Mouse (Mus musculus) forebrain, embryonic 16.5 days (tissue): Measurements from ENCODE around the gene Gart. TPM values are rescaled to one million over a fixed set of nuclear protein-coding genes. Genes with fewer than 3 reads are reported as not detected.
A peak's percentile ranks its signal among the peaks of the same experiment; 100 is the strongest.

Experiments used
- ATAC-seq: fragments of 200-750 bp; cut with Nextera tagmentation; 2 replicates; pipeline ENCODE4 v1.8.0; 2017; ENCODE audit warnings: mild to moderate bottlenecking, moderate library complexity
- H3K27ac ChIP-seq: fragments of 300-500 bp; sonication (generic); 2 replicates; pipeline ENCODE4 v1.5.1; 2014; ENCODE audit warnings: low read length, control low read depth
- H3K27me3 ChIP-seq: fragments of 300-500 bp; sonication (generic); replicated peaks from 2 replicates; pipeline ENCODE4 v1.6.1; 2014; ENCODE audit warnings: low read length; ENCODE audit not compliant: control insufficient read depth, insufficient read depth
- H3K36me3 ChIP-seq: fragments of 300-500 bp; sonication (generic); 2 replicates; pipeline ENCODE4 v1.6.1; 2014; ENCODE audit not compliant: control insufficient read depth, insufficient read depth
- H3K4me1 ChIP-seq: fragments of 300-500 bp; sonication (generic); replicated peaks from 2 replicates; pipeline ENCODE4 v1.6.1; 2014; ENCODE audit warnings: low read length; ENCODE audit not compliant: control insufficient read depth, insufficient read depth
- H3K4me2 ChIP-seq: fragments of 300-500 bp; sonication (generic); 2 replicates; pipeline ENCODE4 v1.6.1; 2014; ENCODE audit warnings: mild to moderate bottlenecking, low read length, control low read depth
- H3K4me3 ChIP-seq: fragments of 300-500 bp; sonication (generic); replicated peaks from 2 replicates; pipeline ENCODE4 v1.5.1; 2014; ENCODE audit warnings: mild to moderate bottlenecking, low read length, control low read depth
- H3K9ac ChIP-seq: fragments of 300-500 bp; sonication (generic); replicated peaks from 2 replicates; pipeline ENCODE4 v1.6.1; 2014; ENCODE audit warnings: low read depth, low read length, control low read depth
- H3K9me3 ChIP-seq: fragments of 300-500 bp; sonication (generic); 2 replicates; pipeline ENCODE4 v1.6.1; 2016; ENCODE audit warnings: low read length; ENCODE audit not compliant: control insufficient read depth
- whole genome bisulfite sequencing: fragments of 180-500 bp; shearing (Covaris S2); extraction: QIAGEN DNeasy Blood & Tissue Kit; methylation state at CpG from one replicate; pipeline ENCODE4 v1.1.7; 2014; 5-methylcytosine and 5-hydroxymethylcytosine counted together
- polyA plus RNA-seq: library from polyadenylated mRNA; unstranded; fragments of >200 nt; fragmentation: Nextera tagmentation; extraction: Ambion mirVana; gene quantifications from 2 replicates; pipeline ENCODE4 v1.2.1, GENCODE M21; 2015

Gene Gart
- polyA plus RNA-seq, 1 experiment from 2014 or later = 81.4 TPM

GRCm38 (mm10) chr16:91623074-91623473, 23.7 kb downstream of the Gart start:
- Histone ChIP-seq H3K4me2 (no peak overlapping the region), H3K36me3 (peaks cover 28% of the 10 kb centered on the region), H3K4me1 (peaks cover 3% of the 10 kb centered on the region), H3K9ac (no peak overlapping the region), H3K27me3 (no peaks in the 10 kb centered on the region), H3K27ac (no peak overlapping the region), H3K9me3 (no peaks in the 10 kb centered on the region), H3K4me3 (no peak overlapping the region)
- 91% methylated on average over 9 of the region's 9 CpGs for WGBS
- ATAC-seq = no peak

GRCm38 (mm10) chr16:91620991-91621390, 25.8 kb downstream of the Gart start:
- no peak overlapping the region for H3K9ac ChIP-seq
- peaks cover 18% of the 10 kb centered on the region for H3K36me3 ChIP-seq
- peaks cover 5% of the 10 kb centered on the region for H3K4me1 ChIP-seq
- no peaks in the 10 kb centered on the region for H3K9me3 ChIP-seq
- no peak for ATAC-seq
- 89% methylated on average over 11 of the region's 11 CpGs for whole genome bisulfite sequencing
- H3K27ac ChIP-seq = no peak overlapping the region
- H3K4me2 ChIP-seq = no peak overlapping the region
- H3K27me3 ChIP-seq = no peaks in the 10 kb centered on the region
- H3K4me3 ChIP-seq = no peak overlapping the region

GRCm38 (mm10) chr16:91620185-91620584, 26.6 kb downstream of the Gart start:
- Histone ChIP-seq H3K4me1 (peaks cover 5% of the 10 kb centered on the region), H3K36me3 (peaks cover 16% of the 10 kb centered on the region), H3K27me3 (no peaks in the 10 kb centered on the region), H3K27ac (no peak overlapping the region), H3K4me2 (no peak overlapping the region), H3K4me3 (no peak overlapping the region), H3K9ac (no peak overlapping the region), H3K9me3 (no peaks in the 10 kb centered on the region)
- ATAC-seq = no peak
- WGBS = 93% methylated on average over 5 of the region's 5 CpGs

- Histone ChIP-seq H3K9ac (peak within 1 kb of the TSS; percentile 80), H3K36me3 (peaks cover 9% of the 10 kb centered on the region), H3K27ac (no peak within 1 kb of the TSS), H3K4me1 (peaks cover 5% of the 10 kb centered on the region), H3K9me3 (no peaks in the 10 kb centered on the region), H3K27me3 (no peaks in the 10 kb centered on the region), H3K4me3 (peak within 1 kb of the TSS; percentile 73), H3K4me2 (peak within 1 kb of the TSS; percentile 81)
- peak; percentile 97 for ATAC-seq
- WGBS = 9% methylated on average over 39 of the region's 39 CpGs
Observed at GRCm38 (mm10) chr16:91618511-91619501, 27.9 kb downstream of the Gart start, which contains the start of gene Dnajc28. Gene Dnajc28, minus strand, starts transcription at chr16:91619026.

GRCm38 (mm10) chr16:91614552-91614951, 32.2 kb downstream of the Gart start:
- Histone ChIP-seq H3K4me1 (peaks cover 5% of the 10 kb centered on the region), H3K9me3 (no peaks in the 10 kb centered on the region), H3K36me3 (no peaks in the 10 kb centered on the region), H3K27me3 (no peaks in the 10 kb centered on the region), H3K4me3 (no peak overlapping the region), H3K27ac (no peak overlapping the region), H3K4me2 (no peak overlapping the region), H3K9ac (no peak overlapping the region)
- no peak for ATAC-seq
- WGBS = 77% methylated on average over 6 of the region's 6 CpGs

- Histone ChIP-seq H3K9ac (no peak overlapping the region), H3K4me3 (no peak overlapping the region), H3K36me3 (no peaks in the 10 kb centered on the region), H3K4me2 (no peak overlapping the region), H3K27ac (no peak overlapping the region), H3K27me3 (no peaks in the 10 kb centered on the region), H3K4me1 (no peaks in the 10 kb centered on the region), H3K9me3 (no peaks in the 10 kb centered on the region)
- ATAC-seq = no peak
- 80% methylated on average over 5 of the region's 5 CpGs for WGBS
Observed at GRCm38 (mm10) chr16:91612525-91612924, 34.2 kb downstream of the Gart start.

GRCm38 (mm10) chr16:91611248-91611647, 35.5 kb downstream of the Gart start:
- no peaks in the 10 kb centered on the region for H3K36me3 ChIP-seq
- WGBS = 61% methylated on average over 11 of the region's 11 CpGs
- no peaks in the 10 kb centered on the region for H3K9me3 ChIP-seq
- no peak overlapping the region for H3K4me2 ChIP-seq
- ATAC-seq = no peak
- H3K9ac ChIP-seq = no peak overlapping the region
- H3K4me1 ChIP-seq = no peaks in the 10 kb centered on the region
- no peaks in the 10 kb centered on the region for H3K27me3 ChIP-seq
- H3K27ac ChIP-seq = no peak overlapping the region
- H3K4me3 ChIP-seq = no peak overlapping the region

- WGBS = 65% methylated on average over 9 of the region's 9 CpGs
- Histone ChIP-seq H3K4me3 (no peak overlapping the region), H3K27ac (no peak overlapping the region), H3K36me3 (no peaks in the 10 kb centered on the region), H3K4me2 (no peak overlapping the region), H3K9me3 (no peaks in the 10 kb centered on the region), H3K4me1 (no peaks in the 10 kb centered on the region), H3K9ac (no peak overlapping the region), H3K27me3 (no peaks in the 10 kb centered on the region)
- ATAC-seq = no peak
Observed at GRCm38 (mm10) chr16:91609501-91610245, 37.1 kb downstream of the Gart start.

- Histone ChIP-seq H3K36me3 (no peaks in the 10 kb centered on the region), H3K4me2 (no peak overlapping the region), H3K4me1 (no peaks in the 10 kb centered on the region), H3K4me3 (no peak overlapping the region), H3K9ac (no peak overlapping the region), H3K27me3 (no peaks in the 10 kb centered on the region), H3K9me3 (no peaks in the 10 kb centered on the region), H3K27ac (no peak overlapping the region)
- WGBS = 91% methylated on average over 8 of the region's 8 CpGs
- no peak for ATAC-seq
Observed at GRCm38 (mm10) chr16:91606958-91607357, 39.8 kb downstream of the Gart start.
